Mouse (Mus musculus) frontal cortex, postnatal 36 days (tissue): ENCODE measurements at regions not wholly inside any gene's neighbourhood (a gene's known extent, or its start where the extent isn't known, plus 50 kb on each side); places are given as distances from the start of the nearest gene placed in this dataset.

Experiments
- DNase-seq, 2 experiments: peaks; one replicate each; pipeline ENCODE4 v3.0.0; 2022; ENCODE audit warnings: low spot score in 2 of 2

DNA sequence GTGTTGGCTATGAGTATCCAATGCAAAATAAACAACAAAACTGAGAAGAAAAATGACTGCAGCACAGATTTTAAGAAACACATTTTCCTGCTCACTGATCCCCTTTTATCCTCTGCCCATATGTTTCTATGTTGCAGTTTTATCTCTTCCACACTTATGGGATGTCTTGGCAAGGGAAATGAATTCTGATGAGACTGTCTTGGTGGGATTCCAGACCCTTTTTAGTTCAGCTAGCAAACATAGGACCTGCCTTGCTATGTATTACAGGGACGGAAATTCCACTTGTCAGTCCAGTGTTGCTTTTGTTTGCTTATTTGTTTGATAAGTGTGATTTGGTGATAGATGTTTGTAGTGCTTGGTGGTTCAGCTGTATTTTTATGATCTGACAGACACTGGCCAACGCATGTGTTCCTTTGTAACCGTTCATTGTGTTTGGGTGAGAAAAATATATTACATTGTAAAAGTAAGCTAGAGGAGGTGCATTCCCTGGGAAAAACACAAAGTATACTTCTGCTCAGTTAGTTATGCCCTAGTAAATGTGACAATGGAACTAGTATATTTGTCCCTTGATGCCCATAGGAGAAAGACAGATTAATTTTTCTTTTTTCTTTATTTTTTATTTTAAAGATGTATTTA is 1516.2 kb downstream of the Tbl1xr1 start:
- peak; percentile 16 to 57 for DNase-seq

DNA sequence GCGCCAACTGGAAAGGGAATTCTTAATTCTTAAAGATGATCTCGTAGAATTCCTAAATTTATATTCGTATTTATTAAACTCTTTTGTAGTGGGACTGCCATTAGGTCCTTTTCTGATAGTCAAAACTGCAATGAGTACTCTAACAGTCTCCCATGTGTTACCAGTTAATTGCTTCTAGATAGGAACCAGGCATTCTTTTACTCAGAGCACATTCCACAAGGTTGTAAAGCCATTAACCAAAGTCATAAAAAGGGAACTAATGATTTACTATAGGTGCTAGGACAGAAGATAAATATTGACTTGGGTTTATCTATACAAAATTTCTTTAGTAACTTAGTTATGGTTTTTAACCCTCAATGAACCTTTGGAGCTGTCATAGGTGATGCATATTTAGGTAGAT is 1525.0 kb downstream of the Tbl1xr1 start:
- no peak for DNase-seq

DNA sequence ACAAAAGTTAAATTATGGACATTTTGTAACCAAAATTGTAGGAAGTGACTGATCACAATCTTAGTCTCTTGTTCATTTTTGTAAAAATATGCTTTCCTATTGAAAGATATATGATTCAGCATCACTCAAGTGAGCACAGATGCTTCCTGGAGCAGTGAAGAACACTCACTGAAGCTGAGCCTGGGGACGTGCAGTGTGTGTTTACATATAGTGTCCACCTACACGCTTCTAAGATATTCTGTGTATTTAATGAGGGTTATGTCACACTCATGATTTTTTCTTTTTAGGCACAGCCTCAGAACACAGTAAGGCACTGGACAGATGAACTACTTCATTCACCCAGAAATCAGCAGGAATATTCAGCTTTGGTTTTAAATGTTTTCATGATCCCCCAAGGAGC is 1533.6 kb downstream of the Tbl1xr1 start:
- peak in 1 of 2 experiments; percentile 8 for DNase-seq

DNA sequence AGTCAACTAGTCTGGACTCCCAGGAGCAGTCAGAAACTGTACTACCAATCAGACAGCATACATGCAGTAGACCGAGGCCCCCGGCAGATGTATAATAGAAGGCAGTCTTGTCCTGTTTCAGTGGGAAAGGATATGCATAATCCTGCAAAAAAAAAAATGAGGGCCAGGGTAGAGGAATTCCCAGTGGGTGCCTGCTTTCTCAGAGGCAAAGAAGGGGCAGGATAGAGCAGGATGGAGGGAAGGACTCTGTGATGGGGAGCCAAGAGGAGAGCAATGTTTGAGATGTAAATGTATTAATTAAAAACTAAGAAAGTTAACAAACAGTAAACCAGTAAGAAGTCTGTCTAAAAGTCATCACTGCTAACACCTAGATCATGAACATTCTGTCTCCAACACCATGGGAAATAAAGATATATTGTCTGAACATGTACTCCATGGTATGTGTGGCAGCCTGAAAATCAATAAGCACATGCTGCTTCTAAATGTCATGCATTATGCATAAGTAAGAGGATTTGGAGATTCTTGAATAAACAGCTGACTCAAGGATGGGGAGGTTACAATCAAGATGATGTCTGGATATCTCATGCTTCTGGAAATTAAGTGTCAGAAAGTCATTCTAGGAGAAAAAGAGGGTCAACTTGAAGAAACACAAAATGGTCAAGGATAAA is 1485.3 kb downstream of the Naaladl2 start:
- DNase-seq: no peak

DNA sequence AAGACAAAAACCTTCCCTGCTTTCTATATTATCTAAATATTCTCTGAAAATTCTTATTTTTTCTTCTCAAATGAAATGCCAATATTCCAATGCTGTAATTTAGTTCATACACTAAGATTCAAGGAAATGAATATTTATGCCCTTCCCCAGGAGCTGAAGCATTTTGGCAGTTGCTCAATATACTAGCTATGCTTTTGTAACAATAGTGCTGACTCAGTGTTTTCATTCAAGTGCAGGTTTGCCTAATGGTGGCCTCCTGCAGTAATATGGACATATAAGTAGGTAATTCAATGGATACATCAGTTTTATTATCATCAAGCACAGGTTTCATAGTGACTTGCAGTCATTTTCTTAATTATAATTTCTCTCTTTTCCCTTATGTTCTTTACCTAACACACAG is 1437.3 kb downstream of the Naaladl2 start:
- no peak for DNase-seq
